Mouse (Mus musculus): ENCODE data around the gene Six5. TPM values are rescaled to one million over a fixed set of nuclear protein-coding genes. Genes with fewer than 3 reads are reported as not detected.

Gene Six5
- polyA plus RNA-seq, 1 experiment = 11.4 TPM

- peak within 1 kb of the TSS; percentile 63 for H3K27ac ChIP-seq (ENCODE audit: insufficient read depth, low read length)
Measured at GRCm38 (mm10) chr7:19083701-19084100, 10.7 kb upstream of the Six5 start, which contains the start of gene Dmpk. Dmpk (plus strand) TSS chr7:19083849.

GRCm38 (mm10) chr7:19084277-19084771, 10.1 kb upstream of the Six5 start:
- H3K4me1 ChIP-seq (ENCODE audit: control insufficient read depth, insufficient read depth, low read length) = no peaks in the 10 kb centered on the region; the same call in 1 of the 2 replicates
- TF ChIP-seq CTCF (IDR thresholded peaks at IDR 0.05; ENCODE audit: borderline replicate concordance, insufficient read depth, low read length) = no peak
- peak; percentile 21; the same call in 1 of the 2 replicates for TF ChIP-seq POLR2A (IDR thresholded peaks at IDR 0.05; ENCODE audit: low read depth, low read length)
- no peak overlapping the region; the same call in 1 of the 2 replicates for H3K4me3 ChIP-seq (ENCODE audit: insufficient read depth, low read length)
- peak overlapping the region; percentile 32 for H3K27ac ChIP-seq (ENCODE audit: insufficient read depth, low read length)

More at GRCm38 (mm10) chr7:19083701-19084100, 10.7 kb upstream of the Six5 start, which contains the start of gene Dmpk:
- no peaks in the 10 kb centered on the region; the same call in 1 of the 2 replicates for H3K4me1 ChIP-seq (ENCODE audit: control insufficient read depth, insufficient read depth, low read length)
- TF ChIP-seq POLR2A (IDR thresholded peaks at IDR 0.05; ENCODE audit: low read depth, low read length) (peak; percentile 63; the same call in 1 of the 2 replicates), CTCF (IDR thresholded peaks at IDR 0.05; ENCODE audit: borderline replicate concordance, insufficient read depth, low read length) (no peak)
- peak within 1 kb of the TSS; percentile 5; the same call in 1 of the 2 replicates for H3K4me3 ChIP-seq (ENCODE audit: insufficient read depth, low read length)

- peak overlapping the region; percentile 32 for H3K27ac ChIP-seq (ENCODE audit: insufficient read depth, low read length)
- TF ChIP-seq POLR2A (IDR thresholded peaks at IDR 0.05; ENCODE audit: low read depth, low read length) (no peak), CTCF (IDR thresholded peaks at IDR 0.05; ENCODE audit: borderline replicate concordance, insufficient read depth, low read length) (no peak)
- no peaks in the 10 kb centered on the region; the same call in 1 of the 2 replicates for H3K4me1 ChIP-seq (ENCODE audit: control insufficient read depth, insufficient read depth, low read length)
- no peak overlapping the region for H3K4me3 ChIP-seq (ENCODE audit: insufficient read depth, low read length)
Measured at GRCm38 (mm10) chr7:19084921-19085473, 9.4 kb upstream of the Six5 start.

- Histone ChIP-seq H3K4me1 (ENCODE audit: control insufficient read depth, insufficient read depth, low read length) (no peaks in the 10 kb centered on the region; the same call in 1 of the 2 replicates), H3K27ac (ENCODE audit: insufficient read depth, low read length) (peak overlapping the region; percentile 32), H3K4me3 (ENCODE audit: insufficient read depth, low read length) (no peak overlapping the region)
- TF ChIP-seq CTCF (IDR thresholded peaks at IDR 0.05; ENCODE audit: borderline replicate concordance, insufficient read depth, low read length) (no peak), POLR2A (IDR thresholded peaks at IDR 0.05; ENCODE audit: low read depth, low read length) (no peak)
Measured at GRCm38 (mm10) chr7:19085495-19085894, 8.9 kb upstream of the Six5 start.

- Histone ChIP-seq H3K4me3 (ENCODE audit: insufficient read depth, low read length) (no peak overlapping the region), H3K27ac (ENCODE audit: insufficient read depth, low read length) (no peak overlapping the region), H3K4me1 (ENCODE audit: control insufficient read depth, insufficient read depth, low read length) (no peaks in the 10 kb centered on the region; the same call in 1 of the 2 replicates)
- TF ChIP-seq CTCF (IDR thresholded peaks at IDR 0.05; ENCODE audit: borderline replicate concordance, insufficient read depth, low read length) (no peak), POLR2A (IDR thresholded peaks at IDR 0.05; ENCODE audit: low read depth, low read length) (peak; percentile 42; the same call in 1 of the 2 replicates)
Measured at GRCm38 (mm10) chr7:19086042-19086441, 8.4 kb upstream of the Six5 start.

GRCm38 (mm10) chr7:19086760-19087159, 7.6 kb upstream of the Six5 start:
- H3K4me1 ChIP-seq (ENCODE audit: control insufficient read depth, insufficient read depth, low read length) = no peaks in the 10 kb centered on the region; the same call in 1 of the 2 replicates
- no peak overlapping the region for H3K27ac ChIP-seq (ENCODE audit: insufficient read depth, low read length)
- TF ChIP-seq POLR2A (IDR thresholded peaks at IDR 0.05; ENCODE audit: low read depth, low read length) (no peak), CTCF (IDR thresholded peaks at IDR 0.05; ENCODE audit: borderline replicate concordance, insufficient read depth, low read length) (no peak)
- no peak overlapping the region for H3K4me3 ChIP-seq (ENCODE audit: insufficient read depth, low read length)

GRCm38 (mm10) chr7:19088813-19089212, 5.6 kb upstream of the Six5 start:
- Histone ChIP-seq H3K4me1 (ENCODE audit: control insufficient read depth, insufficient read depth, low read length) (0 out of 2 replicates have a peak, but pooled peaks cover 2% of the 10 kb centered on the region), H3K4me3 (ENCODE audit: insufficient read depth, low read length) (no peak overlapping the region), H3K27ac (ENCODE audit: insufficient read depth, low read length) (no peak overlapping the region)
- TF ChIP-seq CTCF (IDR thresholded peaks at IDR 0.05; ENCODE audit: borderline replicate concordance, insufficient read depth, low read length) (peak; percentile 75), POLR2A (IDR thresholded peaks at IDR 0.05; ENCODE audit: low read depth, low read length) (no peak)

- TF ChIP-seq POLR2A (IDR thresholded peaks at IDR 0.05; ENCODE audit: low read depth, low read length) (no peak), CTCF (IDR thresholded peaks at IDR 0.05; ENCODE audit: borderline replicate concordance, insufficient read depth, low read length) (no peak)
- no peak overlapping the region for H3K27ac ChIP-seq (ENCODE audit: insufficient read depth, low read length)
- H3K4me3 ChIP-seq (ENCODE audit: insufficient read depth, low read length) = no peak overlapping the region
- H3K4me1 ChIP-seq (ENCODE audit: control insufficient read depth, insufficient read depth, low read length) = 0 out of 2 replicates have a peak, but pooled peaks cover 2% of the 10 kb centered on the region
Measured at GRCm38 (mm10) chr7:19091913-19092312, 2.5 kb upstream of the Six5 start.

GRCm38 (mm10) chr7:19092381-19093173, 1.8 kb upstream of the Six5 start:
- H3K27ac ChIP-seq (ENCODE audit: insufficient read depth, low read length) = peak overlapping the region; percentile 69
- H3K4me1 ChIP-seq (ENCODE audit: control insufficient read depth, insufficient read depth, low read length) = 0 out of 2 replicates have a peak, but pooled peaks cover 2% of the 10 kb centered on the region
- TF ChIP-seq POLR2A (IDR thresholded peaks at IDR 0.05; ENCODE audit: low read depth, low read length) = peak; percentile 54
- TF ChIP-seq CTCF (IDR thresholded peaks at IDR 0.05; ENCODE audit: borderline replicate concordance, insufficient read depth, low read length) = no peak
- H3K4me3 ChIP-seq (ENCODE audit: insufficient read depth, low read length) = no peak overlapping the region
